Mouse (Mus musculus): ENCODE data around the gene 1700019N19Rik. TPM values are rescaled to one million over a fixed set of nuclear protein-coding genes. Genes with fewer than 3 reads are reported as not detected.

Gene 1700019N19Rik
- polyA plus RNA-seq, 1 experiment, result not detected

- no peak for DNase-seq
- TF ChIP-seq CTCF (IDR thresholded peaks at IDR 0.05; ENCODE audit: borderline replicate concordance, insufficient read depth, low read depth, low read length), result no peak
- TF ChIP-seq POLR2A (IDR thresholded peaks at IDR 0.05; ENCODE audit: borderline replicate concordance, insufficient read depth, low read length), result no peak
- H3K4me1 ChIP-seq (ENCODE audit: control insufficient read depth, insufficient read depth, low read length), result no peaks in the 10 kb centered on the region
- 45% methylated on average over 6 of the region's 6 CpGs for WGBS
- H3K27ac ChIP-seq (ENCODE audit: insufficient read depth, low read length), result no peak overlapping the region
- H3K27me3 ChIP-seq (ENCODE audit: control insufficient read depth, insufficient read depth, low read length), result no peaks in the 10 kb centered on the region
- H3K4me3 ChIP-seq (replicated peaks; ENCODE audit: insufficient read depth, low read depth, low read length), result no peak overlapping the region
These were observed 53.2 kb downstream of the 1700019N19Rik start for GRCm38 (mm10) chr19:58741036-58741435.

GRCm38 (mm10) chr19:58738111-58738510 is 56.1 kb downstream of the 1700019N19Rik start:
- no peak overlapping the region for H3K4me3 ChIP-seq (replicated peaks; ENCODE audit: insufficient read depth, low read depth, low read length)
- no peak for TF ChIP-seq CTCF (IDR thresholded peaks at IDR 0.05; ENCODE audit: borderline replicate concordance, insufficient read depth, low read depth, low read length)
- no peak for TF ChIP-seq POLR2A (IDR thresholded peaks at IDR 0.05; ENCODE audit: borderline replicate concordance, insufficient read depth, low read length)
- no peak for DNase-seq
- WGBS, result 83% methylated on average over 4 of the region's 4 CpGs
- no peaks in the 10 kb centered on the region for H3K27me3 ChIP-seq (ENCODE audit: control insufficient read depth, insufficient read depth, low read length)
- H3K27ac ChIP-seq (ENCODE audit: insufficient read depth, low read length), result no peak overlapping the region
- no peaks in the 10 kb centered on the region for H3K4me1 ChIP-seq (ENCODE audit: control insufficient read depth, insufficient read depth, low read length)

Other genes starting within 250 kb of the 1700019N19Rik start
- not detected in 2 replicates for gene Pnlip, start 142.0 kb downstream of the 1700019N19Rik start, polyA plus RNA-seq (2012; rRNA removed)
- not detected in 2 replicates for gene Pnliprp1, start 65.6 kb downstream of the 1700019N19Rik start, polyA plus RNA-seq (2012; rRNA removed)
- not detected in 2 replicates for gene Pnliprp2, start 34.7 kb downstream of the 1700019N19Rik start, polyA plus RNA-seq (2012; rRNA removed)
- gene Eno4, start 149.0 kb upstream of the 1700019N19Rik start, polyA plus RNA-seq (2012; rRNA removed), result 1.9 and 2.1 TPM in 2 replicates
- 102 and 103 TPM in 2 replicates for gene Hspa12a, start 149.2 kb upstream of the 1700019N19Rik start, polyA plus RNA-seq (2012; rRNA removed)

All from cerebellum, adult 2 months (tissue).